ENCODE assay signal across 27 mouse cellular contexts in the genomic region with DNA sequence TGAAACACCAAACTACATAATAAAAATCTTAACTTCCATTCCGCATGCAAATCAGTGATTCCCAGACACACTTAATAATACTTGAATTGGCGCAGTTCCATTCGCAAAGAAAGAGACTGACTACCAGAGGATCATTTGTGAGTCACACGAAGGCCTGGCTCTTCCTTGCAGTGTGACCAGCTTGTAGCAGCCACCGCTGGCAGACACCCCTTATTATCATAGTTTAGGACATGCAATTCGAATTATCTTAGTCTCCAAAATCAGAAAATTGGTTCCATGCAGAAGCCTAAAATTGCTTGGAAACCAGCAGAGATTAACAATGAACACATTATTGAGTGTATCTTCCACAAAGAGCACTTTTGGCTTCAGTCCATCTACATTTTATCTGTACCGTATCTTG.
DNase-seq lines count a peak whose midpoint lies in the region; ATAC-seq and TF ChIP-seq lines count a peak whose summit lies in the region.
"Had no signal": no experiment of that assay in that cellular context is flagged by ENCODE, and none has a peak within 500 bp of the region (broad histone marks: within the 10 kb centered on the region; RNA-seq: fewer than 3 reads in every experiment).

No protein-coding gene starts in this region.

- no peak for ATAC-seq in embryonic facial prominence, embryonic 13.5 days (ENCODE audit: insufficient number of reproducible peaks, insufficient read depth, low FRiP score, low TSS enrichment, low read depth)
- no peak for ATAC-seq in lung, embryonic 14.5 days (ENCODE audit: insufficient read depth)
- ATAC-seq in lung, postnatal 0 days: no peak
- ATAC-seq: intestine, postnatal 0 days; midbrain, embryonic 13.5 days had no signal

- TF ChIP-seq CTCF in lung, embryonic 14.5 days (IDR thresholded peaks at IDR 0.05; ENCODE audit: low read depth): no peak
- TF ChIP-seq CTCF in lung, postnatal 0 days (IDR thresholded peaks at IDR 0.05): no peak
- no peak for TF ChIP-seq CTCF in brain, embryonic 14.5 days (IDR thresholded peaks at IDR 0.05; ENCODE audit: borderline replicate concordance, extremely low read depth, insufficient read depth, insufficient read length)
- no peak for TF ChIP-seq CTCF in gastrocnemius, adult 2 months (IDR thresholded peaks at IDR 0.05)

- no peaks in the 10 kb centered on the region for H3K36me3 ChIP-seq in embryonic facial prominence, embryonic 13.5 days
- no peaks in the 10 kb centered on the region for H3K36me3 ChIP-seq in embryonic facial prominence, embryonic 10.5 days (replicated peaks)
- no peaks in the 10 kb centered on the region for H3K36me3 ChIP-seq in lung, embryonic 14.5 days (ENCODE audit: insufficient read depth)
- no peaks in the 10 kb centered on the region for H3K36me3 ChIP-seq in lung, postnatal 0 days (ENCODE audit: insufficient read depth, low read length)
- H3K36me3 ChIP-seq: hindbrain, embryonic 13.5 days; limb, embryonic 12.5 days; liver, embryonic 15.5 days; lung, embryonic 15.5 days; midbrain, embryonic 13.5 days; neural tube, embryonic 12.5 days had no signal

- no peaks in the 10 kb centered on the region for H3K27me3 ChIP-seq in embryonic facial prominence, embryonic 13.5 days
- no peaks in the 10 kb centered on the region for H3K27me3 ChIP-seq in embryonic facial prominence, embryonic 10.5 days (replicated peaks; ENCODE audit: low read depth, poor library complexity, severe bottlenecking)
- H3K27me3 ChIP-seq in lung, embryonic 14.5 days (ENCODE audit: insufficient read depth, low read length): no peaks in the 10 kb centered on the region
- no peaks in the 10 kb centered on the region for H3K27me3 ChIP-seq in lung, postnatal 0 days (replicated peaks; ENCODE audit: insufficient read depth, low read length)
- H3K27me3 ChIP-seq: hindbrain, embryonic 13.5 days; limb, embryonic 12.5 days; liver, embryonic 15.5 days; lung, embryonic 15.5 days; midbrain, embryonic 13.5 days; neural tube, embryonic 12.5 days had no signal

- no peak overlapping the region for H3K9ac ChIP-seq in embryonic facial prominence, embryonic 13.5 days
- no peak overlapping the region for H3K9ac ChIP-seq in lung, embryonic 14.5 days
- H3K9ac ChIP-seq in lung, postnatal 0 days (replicated peaks; ENCODE audit: low read depth): no peak overlapping the region
- H3K9ac ChIP-seq: hindbrain, embryonic 13.5 days; limb, embryonic 12.5 days; liver, embryonic 15.5 days; lung, embryonic 15.5 days; midbrain, embryonic 13.5 days; neural tube, embryonic 12.5 days had no signal

- WGBS in embryonic facial prominence, embryonic 13.5 days: 31% methylated on average over 7 of the region's 7 CpGs
- WGBS in embryonic facial prominence, embryonic 10.5 days: 65% methylated on average over 7 of the region's 7 CpGs
- WGBS in lung, embryonic 14.5 days: 55% methylated on average over 7 of the region's 7 CpGs
- 63% methylated on average over 7 of the region's 7 CpGs for WGBS in lung, postnatal 0 days

- H3K4me2 ChIP-seq in embryonic facial prominence, embryonic 13.5 days: no peak overlapping the region
- H3K4me2 ChIP-seq in lung, embryonic 14.5 days: no peak overlapping the region
- H3K4me2 ChIP-seq in lung, postnatal 0 days (replicated peaks; ENCODE audit: low read depth, low read length): no peak overlapping the region
- H3K4me2 ChIP-seq: heart, embryonic 11.5 days; hindbrain, embryonic 13.5 days; limb, embryonic 12.5 days; liver, embryonic 15.5 days; lung, embryonic 15.5 days; midbrain, embryonic 13.5 days; neural tube, embryonic 12.5 days had no signal

- DNase-seq in embryonic facial prominence, embryonic 10.5 days (ENCODE audit: low spot score): no peak
- DNase-seq in lung, embryonic 14.5 days: peak; percentile 49
- no peak for DNase-seq in lung, postnatal 0 days (ENCODE audit: low spot score)
- peak; percentile 48 for DNase-seq in Muller cell, postnatal 12 days (ENCODE audit: inconsistent ontology term)
- DNase-seq in brain, embryonic 14.5 days (ENCODE audit: low read depth): peak; percentile 68
- DNase-seq in retina, embryonic 14.5 days (ENCODE audit: low spot score): no peak
- no peak for DNase-seq in gastrocnemius, adult 2 months
- DNase-seq: B cell, adult 2 months; cerebellum, adult 2 months; cerebellum, postnatal 14 days; gastrocnemius, postnatal 25 days; heart, adult 11 months; heart, postnatal 36 days; kidney, adult 9 months; kidney, postnatal 10 days; right cerebral cortex, postnatal 4 days had no signal

- no peak for TF ChIP-seq POLR2A in brain, embryonic 14.5 days (IDR thresholded peaks at IDR 0.05; ENCODE audit: borderline replicate concordance, extremely low read depth, insufficient read depth, insufficient read length, poor library complexity, severe bottlenecking)

- H3K27ac ChIP-seq in embryonic facial prominence, embryonic 13.5 days: peak overlapping the region; percentile 12; the same call in 1 of the 2 replicates
- H3K27ac ChIP-seq in embryonic facial prominence, embryonic 10.5 days (replicated peaks): no peak overlapping the region
- no peak overlapping the region for H3K27ac ChIP-seq in lung, embryonic 14.5 days (ENCODE audit: low read depth)
- H3K27ac ChIP-seq in lung, postnatal 0 days (ENCODE audit: low read length): no peak overlapping the region
- H3K27ac ChIP-seq in gastrocnemius, adult 2 months: no peak overlapping the region
- H3K27ac ChIP-seq: hindbrain, embryonic 13.5 days; limb, embryonic 12.5 days; liver, embryonic 15.5 days; lung, embryonic 15.5 days; macrophage; midbrain, embryonic 13.5 days; neural tube, embryonic 12.5 days had no signal

- intact Hi-C loops in gastrocnemius, adult 2 months (cut with DNase I): no loop called here

- TF ChIP-seq EP300 in lung, postnatal 0 days (IDR thresholded peaks at IDR 0.05): no peak

- H3K4me3 ChIP-seq in embryonic facial prominence, embryonic 13.5 days: no peak overlapping the region
- no peak overlapping the region for H3K4me3 ChIP-seq in embryonic facial prominence, embryonic 10.5 days
- no peak overlapping the region for H3K4me3 ChIP-seq in lung, embryonic 14.5 days (ENCODE audit: low read depth, low read length)
- no peak overlapping the region for H3K4me3 ChIP-seq in lung, postnatal 0 days (ENCODE audit: low read depth, low read length)
- H3K4me3 ChIP-seq in gastrocnemius, adult 2 months: no peak overlapping the region
- H3K4me3 ChIP-seq: hindbrain, embryonic 13.5 days; limb, embryonic 12.5 days; liver, embryonic 15.5 days; lung, embryonic 15.5 days; midbrain, embryonic 13.5 days; myocyte; neural tube, embryonic 12.5 days had no signal

- H3K9me3 ChIP-seq in embryonic facial prominence, embryonic 13.5 days: no peaks in the 10 kb centered on the region
- H3K9me3 ChIP-seq in embryonic facial prominence, embryonic 10.5 days: no peaks in the 10 kb centered on the region
- no peaks in the 10 kb centered on the region for H3K9me3 ChIP-seq in lung, embryonic 14.5 days (ENCODE audit: low read depth, low read length)
- no peaks in the 10 kb centered on the region for H3K9me3 ChIP-seq in lung, postnatal 0 days (ENCODE audit: low read length)
- H3K9me3 ChIP-seq: hindbrain, embryonic 13.5 days; limb, embryonic 12.5 days; liver, embryonic 15.5 days; lung, embryonic 15.5 days; midbrain, embryonic 13.5 days; neural tube, embryonic 12.5 days had no signal

- peaks cover 42% of the 10 kb centered on the region for H3K4me1 ChIP-seq in embryonic facial prominence, embryonic 13.5 days
- peaks cover 8% of the 10 kb centered on the region for H3K4me1 ChIP-seq in embryonic facial prominence, embryonic 10.5 days
- no peaks in the 10 kb centered on the region for H3K4me1 ChIP-seq in lung, embryonic 14.5 days (ENCODE audit: insufficient read depth)
- no peaks in the 10 kb centered on the region for H3K4me1 ChIP-seq in lung, postnatal 0 days (ENCODE audit: insufficient read depth, low read depth, low read length)
- H3K4me1 ChIP-seq: liver, embryonic 15.5 days; neural tube, embryonic 12.5 days had no signal

Comparison
In these comparisons a context has a peak if more than half of its experiments do, and no peak if none do; other contexts are left out.
1. DNase-seq: peak in lung, embryonic 14.5 days (single experiment), Muller cell, postnatal 12 days (single experiment) and brain, embryonic 14.5 days (single experiment); none in embryonic facial prominence, embryonic 10.5 days (single experiment), lung, postnatal 0 days (single experiment), retina, embryonic 14.5 days (single experiment) and gastrocnemius, adult 2 months (single experiment).